Mouse (Mus musculus): ENCODE measurements around the gene Crbn.

Gene Crbn

GRCm38 (mm10) chr6:106760473-106761218, 39.2 kb downstream of the Crbn start:
- DNase-seq: no peak

GRCm38 (mm10) chr6:106758299-106758698, 41.6 kb downstream of the Crbn start:
- no peak for DNase-seq

GRCm38 (mm10) chr6:106750291-106750690, 49.6 kb downstream of the Crbn start:
- DNase-seq: no peak

- no peak for DNase-seq
Measured at GRCm38 (mm10) chr6:106748887-106749388, 50.9 kb downstream of the Crbn start, which contains the start of gene Il5ra. Gene Il5ra, minus strand, starts transcription at chr6:106749037.

GRCm38 (mm10) chr6:106747804-106748203, 52.1 kb downstream of the Crbn start:
- DNase-seq: no peak

- no peak for DNase-seq
Measured at GRCm38 (mm10) chr6:106747251-106747650, 52.6 kb downstream of the Crbn start.

GRCm38 (mm10) chr6:106745673-106746394, 54.0 kb downstream of the Crbn start:
- DNase-seq: no peak

GRCm38 (mm10) chr6:106743556-106744233, 56.2 kb downstream of the Crbn start:
- DNase-seq: no peak

- no peak for DNase-seq
Measured at GRCm38 (mm10) chr6:106740244-106740825, 59.5 kb downstream of the Crbn start.

- DNase-seq: no peak
Measured at GRCm38 (mm10) chr6:106738229-106738628, 61.6 kb downstream of the Crbn start.

- DNase-seq: no peak
Measured at GRCm38 (mm10) chr6:106732563-106732962, 67.3 kb downstream of the Crbn start.
